Mouse (Mus musculus) cerebral cortex, adult 2 months (tissue): Measurements from ENCODE around the gene Cd3eap.

Experiments
- WGBS: fragments of 180-500 bp; shearing (Covaris S2); methylation state at CpG from one replicate; pipeline ENCODE4 v1.1.7; 2018; 5-methylcytosine and 5-hydroxymethylcytosine counted together

Cd3eap gene

GRCm38 (mm10) chr7:19307739-19308453 lies 51.4 kb downstream of the Cd3eap start:
- WGBS = 1% methylated on average over 18 of the region's 18 CpGs

GRCm38 (mm10) chr7:19306819-19307738 lies 52.2 kb downstream of the Cd3eap start:
- 61% methylated on average over 25 of the region's 25 CpGs for WGBS
